Mouse (Mus musculus) 3T3-L1 (cell line): Measurements from ENCODE around the gene Ptprm.

ENCODE experiments used
- DNase-seq: peaks from one replicate; pipeline ENCODE4 v3.0.0-alpha.2; 2015; ENCODE audit warnings: low read depth, low spot score

The Ptprm gene

DNA sequence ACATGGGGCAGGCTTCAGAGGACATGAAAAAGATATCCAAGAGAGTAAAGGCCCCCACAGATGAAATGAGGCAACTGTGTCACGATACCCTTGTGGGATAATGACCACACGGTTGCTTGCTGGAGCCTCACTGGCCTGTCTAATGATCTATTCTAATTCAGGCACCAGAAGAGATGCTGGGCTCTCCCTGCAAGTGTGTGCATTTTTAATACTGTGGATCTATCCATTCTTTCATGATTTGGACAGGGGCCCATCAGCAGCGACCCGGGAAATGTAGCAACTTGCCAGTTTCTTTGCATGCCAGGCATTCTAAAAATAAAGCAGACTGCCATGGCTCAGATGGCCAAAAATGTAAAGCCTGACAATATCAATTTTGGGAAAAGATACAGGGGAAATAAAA, 280.7 kb downstream of the Ptprm start:
- no peak for DNase-seq

- DNase-seq: no peak
Observed at GRCm38 (mm10) chr17:67073139-67073538, 281.1 kb downstream of the Ptprm start.

GRCm38 (mm10) chr17:67071231-67072009, 282.8 kb downstream of the Ptprm start:
- no peak for DNase-seq

GRCm38 (mm10) chr17:67063611-67064010, 290.6 kb downstream of the Ptprm start:
- no peak for DNase-seq

DNA sequence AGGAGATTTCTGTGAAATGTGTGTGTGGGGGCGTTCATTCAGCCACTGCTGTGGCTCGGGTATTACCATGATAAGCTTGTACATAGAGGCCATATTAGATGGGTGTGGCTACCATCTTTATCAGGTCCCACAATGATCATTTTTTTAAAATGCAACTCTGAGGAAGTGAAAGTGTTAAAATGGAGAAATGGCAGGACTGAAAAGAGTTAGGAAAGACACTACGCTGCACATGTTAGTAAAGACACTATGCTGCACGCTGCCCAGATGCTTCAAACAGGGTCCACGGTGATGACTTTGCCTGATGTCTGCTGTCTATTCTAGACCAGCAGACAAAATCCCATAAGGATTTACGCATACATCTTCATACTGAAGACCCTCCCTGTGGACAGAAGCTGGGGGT, 298.6 kb downstream of the Ptprm start:
- no peak for DNase-seq

DNA sequence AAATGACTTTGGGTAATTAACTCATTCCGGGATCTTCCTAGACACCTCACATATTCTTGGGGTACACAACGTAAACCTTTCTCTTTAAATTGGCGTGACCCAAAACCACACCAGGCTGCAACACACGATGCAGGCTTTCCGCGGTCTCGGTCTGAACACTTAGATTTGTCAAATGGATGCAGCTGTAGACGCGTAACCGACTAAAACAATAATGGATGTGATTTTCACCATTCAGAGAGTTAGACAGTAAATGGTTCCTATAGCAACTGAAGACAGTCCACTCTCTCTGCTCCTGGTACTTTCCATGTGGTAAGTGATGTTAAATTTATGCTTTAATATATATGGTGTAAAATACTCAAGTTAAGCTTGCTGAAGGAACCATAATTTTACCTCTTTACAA, 300.1 kb downstream of the Ptprm start:
- no peak for DNase-seq

DNA sequence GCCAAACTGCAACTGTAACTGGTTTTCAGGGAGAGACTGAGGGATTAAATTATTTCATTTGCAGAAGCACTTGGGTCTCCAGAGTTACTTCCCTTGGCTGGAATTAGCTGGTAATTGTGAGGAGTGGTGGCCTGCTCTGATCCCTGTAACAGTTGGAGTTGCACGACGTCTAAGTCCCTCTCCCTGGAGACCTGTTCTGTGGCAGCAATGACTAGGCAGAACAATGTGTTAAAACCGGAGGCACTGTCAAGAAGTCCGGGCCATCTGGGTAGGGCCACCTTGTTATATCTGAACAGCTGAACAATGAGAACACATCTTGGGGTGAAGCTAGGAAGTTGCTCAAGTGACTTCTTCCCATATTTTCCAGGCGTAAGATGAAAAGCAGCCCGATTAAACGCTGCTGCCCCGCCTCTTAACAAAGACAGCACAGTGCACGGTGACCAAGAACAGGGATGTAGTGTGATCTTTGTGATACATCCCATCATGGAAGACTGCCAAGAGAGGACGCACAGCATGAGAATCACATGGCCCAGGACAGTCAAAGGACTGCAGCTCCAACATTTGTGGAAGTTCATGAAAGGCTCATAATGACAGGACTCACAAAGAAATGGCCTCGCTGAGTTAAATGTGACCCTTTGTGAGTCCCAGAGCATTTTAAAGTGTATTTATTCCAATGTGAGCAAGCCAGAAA, 301.5 kb downstream of the Ptprm start:
- no peak for DNase-seq

- no peak for DNase-seq
Observed at GRCm38 (mm10) chr17:67047697-67048096, 306.6 kb downstream of the Ptprm start.

- no peak for DNase-seq
Observed at GRCm38 (mm10) chr17:67038558-67038957, 315.7 kb downstream of the Ptprm start.

GRCm38 (mm10) chr17:67033547-67033946, 320.7 kb downstream of the Ptprm start:
- no peak for DNase-seq

GRCm38 (mm10) chr17:67032021-67032420, 322.2 kb downstream of the Ptprm start:
- no peak for DNase-seq

GRCm38 (mm10) chr17:67031341-67031740, 322.9 kb downstream of the Ptprm start:
- DNase-seq: no peak

GRCm38 (mm10) chr17:67027274-67027673, 327.0 kb downstream of the Ptprm start:
- DNase-seq: no peak

GRCm38 (mm10) chr17:67016501-67016900, 337.8 kb downstream of the Ptprm start:
- no peak for DNase-seq

DNA sequence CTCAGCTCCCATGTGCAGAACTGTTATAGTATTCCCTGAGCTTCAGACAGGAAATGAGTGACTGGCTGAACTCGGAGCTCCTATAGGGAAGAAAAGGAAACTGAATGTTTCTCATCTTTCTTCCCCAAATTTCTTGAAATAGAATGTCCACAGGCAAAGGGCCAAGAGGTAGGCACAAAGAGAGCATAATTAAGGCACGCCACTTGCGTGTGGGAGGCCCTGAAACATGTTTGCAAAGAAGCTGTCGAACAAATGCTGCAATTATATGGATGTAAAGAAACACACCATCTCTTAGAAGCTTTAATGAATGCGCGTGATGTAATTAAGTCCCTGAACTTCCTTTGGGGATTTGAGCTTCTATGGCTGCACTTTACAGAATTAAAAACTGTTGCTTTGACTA, 341.0 kb downstream of the Ptprm start:
- DNase-seq: no peak

GRCm38 (mm10) chr17:67011836-67012583, 342.2 kb downstream of the Ptprm start:
- no peak for DNase-seq

DNA sequence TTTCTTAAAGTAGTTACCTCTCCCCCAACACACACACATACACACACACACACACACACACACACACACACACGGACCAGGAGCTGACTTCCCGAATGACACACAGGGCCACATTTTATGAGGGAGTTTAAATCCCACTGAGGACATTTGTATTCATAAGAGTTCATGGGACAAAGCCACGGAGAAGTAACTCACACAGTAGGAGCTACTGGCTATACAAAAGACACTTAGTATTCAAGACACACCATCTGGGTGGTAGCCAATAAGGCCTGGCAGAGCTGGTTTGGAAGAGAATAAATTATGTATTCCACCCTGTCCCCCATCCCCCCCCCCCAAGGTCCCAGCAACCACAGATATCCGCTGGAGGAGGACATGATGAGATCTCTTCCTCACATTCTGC, 344.1 kb downstream of the Ptprm start:
- no peak for DNase-seq

DNA sequence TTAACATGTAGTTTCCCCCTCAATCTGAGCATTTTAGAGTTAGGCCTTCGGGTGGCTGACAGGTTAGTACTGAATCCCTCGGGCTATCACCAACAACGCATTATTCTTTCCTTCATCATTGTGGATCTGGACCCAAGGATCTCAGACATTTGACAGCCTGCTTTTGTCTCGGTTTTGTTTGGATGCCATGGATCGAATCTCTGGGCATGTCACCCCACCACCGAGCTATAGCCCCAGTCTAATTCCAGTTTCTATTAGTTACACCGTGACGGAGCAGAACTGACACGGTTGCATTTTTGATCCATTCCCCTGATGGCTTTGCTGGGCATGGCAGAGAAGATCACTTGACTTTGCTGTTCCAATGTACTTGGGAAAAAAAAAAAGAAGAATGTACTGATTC, 346.1 kb downstream of the Ptprm start:
- DNase-seq: no peak

- DNase-seq: no peak
Observed at GRCm38 (mm10) chr17:67006740-67007385, 347.4 kb downstream of the Ptprm start.

- DNase-seq: no peak
Observed at GRCm38 (mm10) chr17:66996882-66997281, 357.4 kb downstream of the Ptprm start.

DNA sequence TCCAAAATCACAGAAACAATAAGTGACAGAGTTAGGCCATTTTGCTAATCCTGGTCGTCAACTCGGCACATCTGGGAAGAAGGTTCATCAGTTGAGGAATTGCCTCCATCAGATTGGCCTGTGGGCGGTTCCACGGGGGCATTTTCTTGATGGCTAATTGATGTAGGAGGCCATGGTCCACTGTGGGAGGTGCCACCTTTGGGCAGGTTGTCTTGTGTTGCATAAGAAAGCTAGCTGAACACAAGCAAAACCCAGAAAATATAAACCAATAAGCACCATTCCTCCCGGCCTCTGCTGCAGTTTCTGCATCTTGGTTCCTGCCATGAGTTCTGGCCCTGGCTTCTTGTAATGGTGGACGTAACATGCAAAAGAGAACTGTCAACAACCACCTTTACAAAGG, 358.2 kb downstream of the Ptprm start:
- no peak for DNase-seq

DNA sequence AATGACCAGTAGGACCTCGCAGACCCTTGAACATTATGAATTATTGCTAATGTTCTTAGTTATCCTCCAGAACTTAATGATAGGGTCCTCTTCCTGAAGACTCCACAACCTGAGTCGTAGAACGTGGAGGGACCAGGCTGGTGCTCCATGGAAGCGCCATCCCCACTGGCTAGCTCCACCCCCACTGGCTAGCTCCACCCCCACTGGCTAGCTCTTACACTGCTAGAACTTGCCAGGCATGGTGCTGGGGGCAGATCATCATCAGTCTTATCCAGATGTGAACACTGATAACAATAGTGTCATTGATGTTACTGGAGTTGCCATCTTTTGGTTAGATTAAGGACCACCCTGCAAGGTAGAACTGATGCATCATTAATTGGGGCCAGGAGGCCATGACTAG, 362.4 kb downstream of the Ptprm start:
- no peak for DNase-seq
